Mouse (Mus musculus): ENCODE data around the gene Parp12.

- TF ChIP-seq EP300 (IDR thresholded peaks at IDR 0.05) (no peak), CTCF (IDR thresholded peaks at IDR 0.05) (no peak)
Measured at GRCm38 (mm10) chr6:39076498-39076897, 41.7 kb downstream of the Parp12 start.
